Mouse (Mus musculus) heart, adult 2 months (tissue): ENCODE data around the gene Cebpzos. TPM values are rescaled to one million over a fixed set of nuclear protein-coding genes. Genes with fewer than 3 reads are reported as not detected.

Source experiments
- DNase-seq, 2 experiments: peaks; one replicate each; pipeline ENCODE4 v3.0.0; 2021
- H3K27ac ChIP-seq: fragments of 200-600 bp; 2 replicates; pipeline ENCODE4 v1.8.1; 2022
- H3K27me3 ChIP-seq: fragments of 200-500 bp; 2 replicates; pipeline ENCODE4 v1.6.1; 2012; ENCODE audit warnings: mild to moderate bottlenecking, low read length, inconsistent platforms, mixed read lengths; ENCODE audit not compliant: control insufficient read depth, insufficient read depth
- H3K36me3 ChIP-seq: fragments of 200-500 bp; 2 replicates; pipeline ENCODE4 v1.6.1; 2012; ENCODE audit warnings: low read length, inconsistent platforms; ENCODE audit not compliant: control insufficient read depth, insufficient read depth
- H3K4me1 ChIP-seq: fragments of 200-500 bp; 2 replicates; pipeline ENCODE4 v1.6.1; 2011; ENCODE audit warnings: low read length; ENCODE audit not compliant: control insufficient read depth, insufficient read depth
- H3K4me3 ChIP-seq: fragments of 200-600 bp; 2 replicates; pipeline ENCODE4 v1.8.1; 2022
- H3K79me2 ChIP-seq: fragments of 200-500 bp; replicated peaks from 2 replicates; pipeline ENCODE4 v1.6.1; 2012; ENCODE audit warnings: mild to moderate bottlenecking, inconsistent platforms, low read length, moderate library complexity, mixed read lengths; ENCODE audit not compliant: control insufficient read depth, insufficient read depth
- H3K9ac ChIP-seq: fragments of 200-500 bp; 2 replicates; pipeline ENCODE4 v1.6.1; 2012; ENCODE audit warnings: low read depth, mild to moderate bottlenecking, control low read depth, inconsistent platforms, low read length, mixed read lengths
- CTCF ChIP-seq: fragments of 200-600 bp; IDR thresholded peaks from 2 replicates; pipeline ENCODE4 v1.8.1; 2022; ENCODE audit warnings: antibody characterized with exemption, mild to moderate bottlenecking, moderate library complexity
- EP300 ChIP-seq: fragments of 200-500 bp; IDR thresholded peaks from 2 replicates; pipeline ENCODE4 v1.6.1; 2011; ENCODE audit warnings: low read depth, low read length, control low read depth; ENCODE audit not compliant: insufficient read depth
- POLR2A ChIP-seq: fragments of 200-500 bp; IDR thresholded peaks from 2 replicates; pipeline ENCODE4 v1.6.1; 2011; ENCODE audit warnings: mild to moderate bottlenecking, low read depth, low read length, control low read depth; ENCODE audit not compliant: insufficient read depth
- WGBS: fragments of 180-500 bp; shearing (Covaris S2); methylation state at CpG from one replicate; pipeline ENCODE4 v1.1.7; 2018; 5-methylcytosine and 5-hydroxymethylcytosine counted together
- intact Hi-C: fragments of 180-260 bp; cut with DNase I; formaldehyde crosslinking; loops from one replicate; pipeline ENCODE4 v1.15.1; 2025
- polyA plus RNA-seq: library from polyadenylated mRNA; depleted of rRNA; stranded (reverse); fragments of >200 nt; gene quantifications from 2 replicates; pipeline ENCODE4 v1.2.3, GENCODE M21; 2012
- total RNA-seq, 2 experiments: library from RNA; stranded (reverse); gene quantifications; 2 replicates each; pipeline ENCODE4 v1.2.3; 2021

Gene Cebpzos
- total and polyA plus RNA-seq, 3 experiments: 15.3 to 63.4 (median 54.0) TPM

DNA sequence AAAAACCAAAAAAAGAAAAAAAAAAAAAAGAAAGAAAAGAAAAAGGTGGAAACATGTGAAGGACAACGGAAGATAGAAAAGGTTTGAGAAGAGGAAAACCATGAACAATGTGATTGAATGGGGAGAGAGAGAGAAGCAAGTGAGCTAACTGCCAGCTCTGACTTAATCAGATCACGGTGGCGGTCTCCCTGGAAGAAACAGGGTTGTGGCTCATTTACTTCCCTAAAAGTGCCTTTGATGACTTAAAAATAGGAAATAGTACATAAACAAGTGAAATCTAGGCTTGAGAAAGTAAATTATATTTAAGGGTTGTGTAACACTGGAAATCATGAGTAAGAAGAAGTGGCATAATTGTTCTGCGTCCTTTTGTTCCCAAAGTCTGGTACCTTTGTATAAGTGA, 22.6 kb downstream of the Cebpzos start:
- no peak overlapping the region for H3K9ac ChIP-seq
- H3K4me1 ChIP-seq: peaks cover 3% of the 10 kb centered on the region
- no peak overlapping the region for H3K4me3 ChIP-seq
- no peak overlapping the region for H3K27ac ChIP-seq
- no peaks in the 10 kb centered on the region for H3K27me3 ChIP-seq
- H3K36me3 ChIP-seq: peaks cover 6% of the 10 kb centered on the region
- H3K79me2 ChIP-seq: peaks cover 1% of the 10 kb centered on the region; the same call in 1 of the 2 replicates
- intact Hi-C loops: loop anchor here (5.0 to 10.0 kb wide), 2 partner anchors 102 to 204 kb away; partner anchors contain the start of genes Gpatch11, Heatr5b and Strn
- DNase-seq: no peak
- no peak for TF ChIP-seq CTCF
- TF ChIP-seq POLR2A: no peak
- no peak for TF ChIP-seq EP300
- 85% methylated on average over 4 of the region's 4 CpGs for WGBS

DNA sequence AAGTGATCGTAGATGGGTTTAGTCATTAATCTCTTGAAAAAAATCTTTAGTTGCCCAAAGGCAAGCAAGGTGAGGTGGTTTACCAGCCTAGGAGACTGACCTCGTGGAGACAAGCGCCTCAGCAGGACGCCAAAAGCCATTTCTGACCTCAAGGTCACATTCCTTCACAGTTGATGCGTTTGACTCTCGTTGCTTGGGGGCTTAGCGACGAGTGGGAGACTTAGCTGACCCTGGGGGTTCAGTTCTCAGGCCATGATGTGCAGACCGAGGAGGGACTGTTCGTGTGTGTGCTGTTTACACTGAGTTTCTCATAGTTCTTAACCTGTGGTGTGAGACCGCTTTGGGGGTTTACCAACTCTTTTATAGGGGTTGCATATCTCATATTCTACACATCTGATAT, 26.3 kb downstream of the Cebpzos start:
- no peak for DNase-seq
- intact Hi-C loops: no loop called here
- Histone ChIP-seq H3K27ac (no peak overlapping the region), H3K79me2 (no peaks in the 10 kb centered on the region), H3K4me1 (peaks cover under 1% of the 10 kb centered on the region; the same call in 1 of the 2 replicates), H3K36me3 (no peaks in the 10 kb centered on the region), H3K27me3 (no peaks in the 10 kb centered on the region), H3K9ac (no peak overlapping the region), H3K4me3 (no peak overlapping the region)
- no peak for TF ChIP-seq POLR2A
- no peak for TF ChIP-seq CTCF
- no peak for TF ChIP-seq EP300
- WGBS: 76% methylated on average over 11 of the region's 11 CpGs

DNA sequence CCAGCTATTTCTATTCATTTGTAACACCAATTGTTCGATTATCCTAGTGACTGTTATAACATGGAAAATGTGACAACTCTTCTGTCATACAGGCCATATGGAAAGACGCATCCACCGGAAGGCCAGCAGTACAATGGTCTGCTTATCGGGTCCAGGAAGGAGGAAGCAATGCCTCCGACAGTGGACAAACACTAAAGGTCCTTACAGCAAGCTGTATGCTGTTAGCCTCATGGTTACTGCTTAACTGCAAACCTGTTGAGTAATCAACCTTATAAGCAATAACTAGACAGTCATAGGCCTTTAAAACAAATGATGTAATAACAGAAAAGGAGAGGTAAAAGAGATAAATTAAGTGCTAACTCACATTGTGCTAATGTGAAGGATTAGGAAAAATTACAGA, 34.9 kb downstream of the Cebpzos start:
- Histone ChIP-seq H3K4me1 (no peaks in the 10 kb centered on the region), H3K27me3 (no peaks in the 10 kb centered on the region), H3K79me2 (no peaks in the 10 kb centered on the region), H3K4me3 (no peak overlapping the region), H3K9ac (no peak overlapping the region), H3K36me3 (no peaks in the 10 kb centered on the region), H3K27ac (no peak overlapping the region)
- intact Hi-C loops: no loop called here
- WGBS: 52% methylated on average over 5 of the region's 5 CpGs
- DNase-seq: no peak
- TF ChIP-seq CTCF: no peak
- no peak for TF ChIP-seq EP300
- TF ChIP-seq POLR2A: no peak

DNA sequence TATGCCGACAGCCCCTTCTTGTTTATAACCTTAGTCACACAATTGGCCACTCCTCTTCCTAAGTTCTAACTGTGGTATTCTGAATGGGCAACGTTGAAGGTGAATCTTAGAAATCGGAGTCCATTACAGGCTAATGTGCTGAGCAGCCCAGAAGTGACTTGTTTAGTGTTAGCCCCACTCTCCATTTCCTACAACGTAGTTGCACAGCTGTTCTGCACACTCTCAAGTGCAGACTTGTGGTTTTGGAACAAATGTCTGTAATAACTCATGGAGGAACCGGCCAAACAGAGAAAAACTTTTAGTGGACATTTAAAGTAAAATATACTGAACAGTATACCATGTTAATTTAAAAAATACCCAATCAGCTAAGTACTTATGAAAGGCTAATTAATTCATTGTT, 35.8 kb downstream of the Cebpzos start:
- whole genome bisulfite sequencing: 82% methylated on average over 5 of the region's 5 CpGs
- Histone ChIP-seq H3K9ac (no peak overlapping the region), H3K36me3 (no peaks in the 10 kb centered on the region), H3K4me3 (no peak overlapping the region), H3K27me3 (no peaks in the 10 kb centered on the region), H3K27ac (no peak overlapping the region), H3K4me1 (no peaks in the 10 kb centered on the region), H3K79me2 (no peaks in the 10 kb centered on the region)
- no peak for DNase-seq
- TF ChIP-seq CTCF: no peak
- intact Hi-C loops: no loop called here

DNA sequence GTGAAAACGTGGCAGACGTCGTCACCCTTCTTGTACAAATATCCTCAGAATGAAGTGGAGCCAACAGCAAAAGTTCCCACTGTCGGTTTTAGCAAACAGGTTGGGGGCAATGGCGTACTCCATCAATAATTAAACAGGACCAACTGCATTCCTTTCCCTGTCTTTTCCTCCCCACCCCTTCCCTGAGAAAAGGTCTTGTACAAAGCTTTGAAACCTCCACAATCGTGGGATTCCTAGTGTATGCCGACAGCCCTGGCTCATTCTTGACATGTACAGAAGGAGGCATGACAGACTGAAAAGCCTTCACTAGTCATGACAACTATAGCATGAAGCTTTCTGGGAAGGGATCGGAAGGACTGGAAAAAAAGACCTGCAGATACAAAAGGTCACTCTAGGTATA, 36.9 kb downstream of the Cebpzos start:
- H3K4me3 ChIP-seq: no peak overlapping the region
- intact Hi-C loops: no loop called here
- no peaks in the 10 kb centered on the region for H3K79me2 ChIP-seq
- TF ChIP-seq CTCF (no peak), POLR2A (no peak), EP300 (no peak)
- no peaks in the 10 kb centered on the region for H3K36me3 ChIP-seq
- no peak for DNase-seq
- 86% methylated on average over 8 of the region's 8 CpGs for WGBS
- H3K27me3 ChIP-seq: no peaks in the 10 kb centered on the region
- H3K27ac ChIP-seq: no peak overlapping the region
- H3K9ac ChIP-seq: no peak overlapping the region
- H3K4me1 ChIP-seq: no peaks in the 10 kb centered on the region

DNA sequence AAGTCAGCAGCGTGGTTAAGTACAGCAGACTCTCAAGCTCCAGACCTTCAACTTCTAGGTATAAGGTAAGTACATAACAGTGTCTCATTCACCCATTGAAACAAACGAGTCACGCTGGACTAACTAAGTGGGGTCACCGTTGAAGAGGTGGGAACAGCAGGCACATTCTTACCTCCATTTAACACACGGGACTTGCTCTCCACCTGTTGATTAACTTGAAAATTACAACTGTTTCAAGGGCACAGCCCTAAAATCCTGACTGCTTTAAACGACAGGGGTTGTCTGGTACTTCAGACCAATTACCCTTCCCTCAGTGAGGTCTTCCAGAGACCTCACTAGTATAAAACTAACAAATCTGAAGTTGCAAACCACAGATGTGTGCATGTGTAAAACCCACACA, 43.2 kb downstream of the Cebpzos start:
- no peaks in the 10 kb centered on the region; the same call in 1 of the 2 replicates for H3K36me3 ChIP-seq
- H3K9ac ChIP-seq: no peak overlapping the region
- no peaks in the 10 kb centered on the region for H3K4me1 ChIP-seq
- 76% methylated on average over 6 of the region's 6 CpGs for WGBS
- H3K27ac ChIP-seq: no peak overlapping the region
- no peaks in the 10 kb centered on the region for H3K79me2 ChIP-seq
- H3K27me3 ChIP-seq: no peaks in the 10 kb centered on the region
- TF ChIP-seq CTCF (no peak), EP300 (no peak), POLR2A (no peak)
- intact Hi-C loops: no loop called here
- no peak overlapping the region for H3K4me3 ChIP-seq
- no peak for DNase-seq
